Mouse (Mus musculus) CH12.LX (cell line): Measurements from ENCODE around the gene Rab19.

Experiments used
- BHLHE40 ChIP-seq: IDR thresholded peaks from 2 replicates; pipeline ENCODE4 v1.6.1; 2011; ENCODE audit warnings: mild to moderate bottlenecking, low read depth, low read length, improper control_type of control experiment
- CHD2 ChIP-seq: IDR thresholded peaks from 2 replicates; pipeline ENCODE4 v1.6.1; 2011; ENCODE audit warnings: low read length, improper control_type of control experiment
- CTCF ChIP-seq, 2 experiments: IDR thresholded peaks in 1 of 2; conservative IDR thresholded peaks in 1 of 2; 2 replicates each; pipeline ENCODE4 v1.5.1; 2011 to 2012; ENCODE audit warnings: low read depth in 2 of 2, low read length in 2 of 2, improper control_type of control experiment in 1 of 2, inconsistent platforms in 1 of 2, mild to moderate bottlenecking in 1 of 2, moderate library complexity in 1 of 2
- EP300 ChIP-seq: IDR thresholded peaks from 2 replicates; pipeline ENCODE4 v1.6.1; 2011; ENCODE audit warnings: low read length, improper control_type of control experiment
- IRF4 ChIP-seq: IDR thresholded peaks from 2 replicates; pipeline ENCODE4 v1.6.1; 2014; ENCODE audit warnings: low read depth, mild to moderate bottlenecking, inconsistent platforms, low read length, improper control_type of control experiment
- RAD21 ChIP-seq: IDR thresholded peaks from 2 replicates; pipeline ENCODE4 v1.6.1; 2011; ENCODE audit warnings: low read depth, mild to moderate bottlenecking, low read length, improper control_type of control experiment, moderate library complexity
- RCOR1 ChIP-seq: conservative IDR thresholded peaks from 2 replicates; pipeline ENCODE4 v1.6.1; 2012; ENCODE audit warnings: low read depth, mild to moderate bottlenecking, inconsistent platforms, low read length, improper control_type of control experiment
- TCF12 ChIP-seq: IDR thresholded peaks from 2 replicates; pipeline ENCODE4 v1.6.1; 2014; ENCODE audit warnings: low read depth, mild to moderate bottlenecking, inconsistent platforms, low read length, improper control_type of control experiment

- no peak for TF ChIP-seq EP300
- no peak for TF ChIP-seq CTCF (conservative IDR thresholded peaks at IDR 0.05 in 1 of 2, IDR thresholded peaks at IDR 0.05 in 1 of 2; ENCODE audit: low read depth in 2 of 2, low read length in 2 of 2)
- no peak for TF ChIP-seq RCOR1
- TF ChIP-seq RAD21 = no peak
- no peak for TF ChIP-seq BHLHE40
- no peak for TF ChIP-seq IRF4
- TF ChIP-seq CHD2 = no peak
- no peak for TF ChIP-seq TCF12
These were observed 46.8 kb upstream of the Rab19 start for GRCm38 (mm10) chr6:39334224-39334623.
